Mouse (Mus musculus) hindbrain, embryonic 14.5 days (tissue): Measurements from ENCODE around the gene Nrip1. TPM values are rescaled to one million over a fixed set of nuclear protein-coding genes. Genes with fewer than 3 reads are reported as not detected.

Experiments
- ATAC-seq: fragments of 200-750 bp; cut with Nextera tagmentation; 2 replicates; pipeline ENCODE4 v1.8.0; 2017; ENCODE audit warnings: moderate number of reproducible peaks, mild to moderate bottlenecking, moderate TSS enrichment, moderate library complexity; ENCODE audit not compliant: low FRiP score
- DNase-seq: peaks from one replicate; pipeline ENCODE4 v3.0.0-alpha.2; 2015; ENCODE audit warnings: low spot score
- H3K27ac ChIP-seq: fragments of 300-500 bp; sonication (generic); 2 replicates; pipeline ENCODE4 v1.5.1; 2014; ENCODE audit warnings: mild to moderate bottlenecking, moderate library complexity
- H3K27me3 ChIP-seq: fragments of 300-500 bp; sonication (generic); 2 replicates; pipeline ENCODE4 v1.6.1; 2014; ENCODE audit warnings: mild to moderate bottlenecking, low read length, mixed read lengths; ENCODE audit not compliant: control insufficient read depth, insufficient read depth
- H3K36me3 ChIP-seq: fragments of 300-500 bp; sonication (generic); replicated peaks from 2 replicates; pipeline ENCODE4 v1.6.1; 2014; ENCODE audit not compliant: control insufficient read depth, insufficient read depth
- H3K4me1 ChIP-seq: fragments of 300-500 bp; sonication (generic); replicated peaks from 2 replicates; pipeline ENCODE4 v1.6.1; 2014; ENCODE audit warnings: antibody characterized with exemption, low read length, mixed read lengths; ENCODE audit not compliant: control insufficient read depth, insufficient read depth
- H3K4me2 ChIP-seq: fragments of 300-500 bp; sonication (generic); replicated peaks from 2 replicates; pipeline ENCODE4 v1.6.1; 2014; ENCODE audit warnings: mild to moderate bottlenecking, moderate library complexity
- H3K4me3 ChIP-seq: fragments of 300-500 bp; sonication (generic); replicated peaks from 2 replicates; pipeline ENCODE4 v1.5.1; 2014; ENCODE audit warnings: mild to moderate bottlenecking, low read length
- H3K9ac ChIP-seq: fragments of 300-500 bp; sonication (generic); 2 replicates; pipeline ENCODE4 v1.6.1; 2014
- H3K9me3 ChIP-seq: fragments of 300-500 bp; sonication (generic); 2 replicates; pipeline ENCODE4 v1.6.1; 2016; ENCODE audit warnings: low read length; ENCODE audit not compliant: control insufficient read depth
- WGBS: fragments of 180-500 bp; shearing (Covaris S2); extraction: QIAGEN DNeasy Blood & Tissue Kit; methylation state at CpG from one replicate; pipeline ENCODE4 v1.1.7; 2014; 5-methylcytosine and 5-hydroxymethylcytosine counted together
- polyA plus RNA-seq: library from polyadenylated mRNA; unstranded; fragments of >200 nt; fragmentation: Nextera tagmentation; extraction: Ambion mirVana; gene quantifications from 2 replicates; pipeline ENCODE4 v1.2.1, GENCODE M21; 2014

Gene Nrip1
- polyA plus RNA-seq, 1 experiment from 2014 or later = 30.4 TPM

DNA sequence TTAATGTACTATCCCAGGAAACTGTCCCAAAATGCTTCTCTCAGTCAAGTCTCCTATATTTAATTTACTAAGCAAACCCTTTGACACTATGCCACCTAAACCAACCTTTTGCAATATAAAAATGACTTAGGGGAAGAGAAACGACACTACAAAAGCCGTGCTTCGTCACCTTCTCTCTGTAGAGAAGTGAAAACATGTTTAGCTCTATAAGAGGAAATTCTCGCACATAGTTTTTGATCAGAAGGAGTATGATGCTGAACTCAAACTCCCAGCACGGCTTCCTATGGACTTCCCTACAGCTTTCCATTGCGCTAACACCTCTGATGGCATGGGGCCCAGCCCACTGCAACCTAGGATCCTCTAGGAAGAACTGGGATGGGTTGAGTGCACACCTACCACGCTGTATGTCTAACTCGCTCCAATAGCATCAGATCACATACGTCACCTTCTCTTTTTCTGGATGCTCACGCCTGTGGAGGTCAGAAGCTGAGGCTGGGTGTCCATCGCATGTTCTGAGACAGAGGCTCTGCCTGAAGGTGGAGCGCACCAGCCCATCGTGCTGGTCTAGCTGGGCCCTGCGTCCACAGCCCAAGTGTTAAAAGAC is 17.6 kb downstream of the Nrip1 start:
- Histone ChIP-seq H3K4me2 (no peak overlapping the region), H3K36me3 (no peaks in the 10 kb centered on the region), H3K4me1 (no peaks in the 10 kb centered on the region), H3K4me3 (no peak overlapping the region), H3K27ac (no peak overlapping the region), H3K9ac (no peak overlapping the region), H3K27me3 (no peaks in the 10 kb centered on the region), H3K9me3 (no peaks in the 10 kb centered on the region)
- 95% methylated on average over 14 of the region's 14 CpGs for WGBS
- DNase-seq (no peak), ATAC-seq (no peak)

DNA sequence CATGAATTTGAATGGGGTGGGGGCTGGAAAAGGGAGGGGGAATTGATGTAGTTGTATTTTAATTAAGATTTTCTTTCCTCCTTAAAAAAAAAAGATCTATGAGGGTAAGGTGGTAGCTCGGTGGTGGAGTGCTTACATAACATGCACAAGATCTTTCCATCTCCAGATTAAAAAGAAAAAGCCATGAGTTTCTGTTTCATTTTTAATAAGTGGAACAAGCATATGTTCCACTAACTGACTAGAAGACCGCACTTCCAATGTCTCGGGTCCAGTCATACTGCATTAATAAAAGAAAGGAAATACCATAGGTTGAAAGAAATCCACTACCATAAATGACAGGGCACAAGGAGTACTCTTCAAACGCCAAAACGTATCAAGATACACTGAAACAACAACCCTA is 18.4 kb downstream of the Nrip1 start:
- Histone ChIP-seq H3K36me3 (no peaks in the 10 kb centered on the region), H3K27me3 (no peaks in the 10 kb centered on the region), H3K9ac (no peak overlapping the region), H3K4me1 (no peaks in the 10 kb centered on the region), H3K9me3 (no peaks in the 10 kb centered on the region), H3K4me3 (no peak overlapping the region), H3K4me2 (no peak overlapping the region), H3K27ac (no peak overlapping the region)
- 93% methylated on average over 5 of the region's 5 CpGs for WGBS
- no peak for ATAC-seq
- no peak for DNase-seq

DNA sequence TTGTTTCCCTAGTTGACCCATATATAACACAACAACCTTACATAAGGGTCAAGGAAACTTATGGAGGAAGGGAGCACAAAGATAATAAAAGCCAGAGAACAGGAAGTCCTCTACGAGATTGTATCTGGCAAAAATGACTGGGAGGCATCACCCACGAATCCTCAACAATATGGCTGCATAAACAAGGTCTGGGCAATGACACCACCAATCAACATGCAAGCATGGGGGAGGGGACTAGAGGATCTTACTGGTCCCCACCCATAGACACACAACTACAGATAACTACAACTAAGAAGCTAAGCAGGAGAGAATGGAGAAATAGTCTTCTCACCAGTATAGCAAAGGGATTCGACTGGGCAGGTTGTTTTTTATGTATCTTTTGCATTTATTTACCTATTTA is 18.8 kb downstream of the Nrip1 start:
- Histone ChIP-seq H3K9me3 (no peaks in the 10 kb centered on the region), H3K9ac (no peak overlapping the region), H3K36me3 (no peaks in the 10 kb centered on the region), H3K4me2 (no peak overlapping the region), H3K27ac (no peak overlapping the region), H3K4me1 (no peaks in the 10 kb centered on the region), H3K27me3 (no peaks in the 10 kb centered on the region), H3K4me3 (no peak overlapping the region)
- ATAC-seq (no peak), DNase-seq (no peak)
- 84% methylated on average over 3 of the region's 3 CpGs for WGBS

DNA sequence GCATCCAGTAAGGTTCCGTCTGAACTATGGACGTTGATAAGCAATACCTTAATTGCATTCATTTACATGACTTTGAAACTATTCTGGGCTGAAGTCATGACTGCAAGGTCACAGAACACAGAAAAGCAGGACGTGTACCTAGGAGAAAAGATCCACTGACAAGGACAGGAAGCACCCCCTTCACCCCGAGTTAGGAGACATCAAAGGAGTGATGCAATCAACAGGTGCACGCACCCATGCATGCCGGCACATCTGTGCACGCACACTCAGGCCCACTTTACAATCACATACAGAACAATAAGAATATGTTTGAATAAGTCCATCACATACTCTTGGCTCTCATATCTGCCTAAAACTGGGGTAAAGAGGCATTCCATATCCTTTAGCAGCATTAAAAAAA is 19.3 kb downstream of the Nrip1 start:
- no peaks in the 10 kb centered on the region for H3K4me1 ChIP-seq
- ATAC-seq (no peak), DNase-seq (no peak)
- 84% methylated on average over 7 of the region's 7 CpGs for WGBS
- H3K9ac ChIP-seq = no peak overlapping the region
- H3K27ac ChIP-seq = no peak overlapping the region
- H3K9me3 ChIP-seq = no peaks in the 10 kb centered on the region
- H3K36me3 ChIP-seq = no peaks in the 10 kb centered on the region
- no peaks in the 10 kb centered on the region for H3K27me3 ChIP-seq
- no peak overlapping the region for H3K4me3 ChIP-seq
- H3K4me2 ChIP-seq = no peak overlapping the region

DNA sequence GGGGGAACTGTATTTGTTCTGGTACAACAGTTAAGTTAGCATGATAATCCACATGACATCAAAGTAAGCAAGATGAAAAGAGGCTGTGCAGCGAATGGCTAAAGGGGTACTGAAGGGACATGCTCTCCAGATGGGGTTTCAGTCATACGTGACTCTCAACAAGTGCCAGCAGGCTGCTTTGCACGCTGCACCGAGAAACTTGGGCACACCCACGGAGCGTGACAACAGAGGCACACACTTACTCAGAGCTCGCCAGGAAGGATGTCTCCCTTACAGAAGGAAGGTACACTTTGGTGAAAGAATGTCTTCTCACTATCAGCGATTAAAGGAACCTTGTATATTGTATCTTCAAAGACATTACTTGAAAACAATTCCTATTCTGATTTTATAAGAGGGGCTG is 22.7 kb downstream of the Nrip1 start:
- Histone ChIP-seq H3K36me3 (no peaks in the 10 kb centered on the region), H3K27ac (no peak overlapping the region), H3K4me2 (no peak overlapping the region), H3K27me3 (no peaks in the 10 kb centered on the region), H3K4me3 (no peak overlapping the region), H3K9me3 (no peaks in the 10 kb centered on the region), H3K4me1 (no peaks in the 10 kb centered on the region), H3K9ac (no peak overlapping the region)
- no peak for DNase-seq
- WGBS = 81% methylated on average over 8 of the region's 8 CpGs
- ATAC-seq = no peak

DNA sequence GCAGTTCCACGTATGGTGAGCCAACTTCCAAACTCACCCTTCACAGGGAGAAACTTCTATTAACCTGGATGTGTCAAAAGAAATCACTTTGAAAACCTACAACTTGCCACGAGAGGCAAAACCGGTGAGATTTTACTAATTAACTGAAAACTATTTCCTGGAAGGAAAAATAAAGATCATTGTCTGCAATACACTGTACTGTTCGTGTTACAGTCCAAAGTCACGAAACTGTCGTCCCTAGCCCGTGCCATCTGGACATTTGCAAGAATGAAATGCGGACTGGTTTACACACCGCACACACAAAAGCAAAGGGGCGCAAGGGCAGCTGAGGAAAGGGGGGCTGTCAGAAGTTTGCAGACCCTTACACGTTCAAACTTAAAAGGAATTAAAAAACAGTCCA is 24.6 kb downstream of the Nrip1 start:
- no peaks in the 10 kb centered on the region for H3K4me1 ChIP-seq
- H3K9me3 ChIP-seq = no peaks in the 10 kb centered on the region
- H3K9ac ChIP-seq = no peak overlapping the region
- no peaks in the 10 kb centered on the region for H3K27me3 ChIP-seq
- ATAC-seq (no peak), DNase-seq (no peak)
- H3K36me3 ChIP-seq = no peaks in the 10 kb centered on the region
- no peak overlapping the region for H3K27ac ChIP-seq
- H3K4me3 ChIP-seq = no peak overlapping the region
- WGBS = 76% methylated on average over 11 of the region's 11 CpGs
- H3K4me2 ChIP-seq = no peak overlapping the region

DNA sequence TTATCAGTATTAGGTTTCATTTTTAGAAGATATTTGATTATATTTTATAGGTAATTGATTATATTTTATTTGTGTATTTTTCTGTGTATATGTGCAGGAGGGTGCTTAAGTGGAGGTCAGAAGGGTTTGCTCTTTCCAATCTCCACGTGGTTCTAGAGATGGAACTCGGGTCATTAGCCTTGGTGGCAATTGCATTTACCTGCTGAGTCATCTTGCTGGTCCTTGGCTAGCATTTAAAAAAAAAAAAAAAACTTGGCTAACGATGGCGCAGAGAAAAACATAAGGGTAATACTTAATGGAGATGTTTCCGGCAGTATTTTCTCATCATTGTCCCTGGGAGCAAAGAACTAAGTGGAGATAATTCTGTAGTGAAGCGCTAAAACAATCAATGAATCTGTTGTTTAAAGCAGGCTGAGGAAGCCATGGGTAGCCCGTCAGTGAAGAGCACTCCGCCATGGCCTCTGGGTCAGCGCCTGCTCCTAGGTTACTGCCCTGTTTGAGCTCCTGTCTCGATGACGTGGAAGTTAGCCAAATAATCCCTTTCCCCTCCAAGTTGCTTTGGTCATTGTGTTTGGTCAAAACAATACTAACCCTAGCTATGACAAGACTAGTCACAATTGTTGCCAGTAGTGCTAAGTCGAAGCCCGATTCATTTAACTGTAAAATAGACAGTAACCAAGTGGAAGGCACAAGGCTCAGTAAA is 25.8 kb downstream of the Nrip1 start:
- H3K4me2 ChIP-seq = no peak overlapping the region
- no peaks in the 10 kb centered on the region for H3K27me3 ChIP-seq
- DNase-seq = no peak
- no peak overlapping the region for H3K4me3 ChIP-seq
- H3K9ac ChIP-seq = no peak overlapping the region
- H3K27ac ChIP-seq = no peak overlapping the region
- no peaks in the 10 kb centered on the region for H3K4me1 ChIP-seq
- 69% methylated on average over 13 of the region's 13 CpGs for WGBS
- H3K36me3 ChIP-seq = no peaks in the 10 kb centered on the region
- no peaks in the 10 kb centered on the region for H3K9me3 ChIP-seq
- no peak for ATAC-seq

DNA sequence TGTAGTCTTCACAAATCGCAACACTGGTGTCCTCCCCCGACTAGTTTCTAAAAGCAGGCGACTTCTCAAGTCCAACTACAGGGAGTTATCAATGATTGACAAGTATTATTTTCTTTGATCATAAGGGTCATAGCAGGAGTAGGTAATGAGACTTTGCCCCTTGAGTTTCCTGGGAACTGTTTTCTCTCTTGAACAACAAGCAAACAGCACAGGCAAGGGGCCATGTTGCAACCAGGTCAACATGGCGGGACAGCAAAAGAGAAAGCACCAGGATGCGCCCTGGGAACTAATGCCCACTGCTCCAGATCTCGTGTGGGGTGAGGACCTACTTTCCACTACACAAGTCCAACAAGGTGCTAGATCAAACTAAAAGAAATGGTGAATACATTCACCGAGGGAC is 27.3 kb downstream of the Nrip1 start:
- WGBS = 95% methylated on average over 7 of the region's 7 CpGs
- Histone ChIP-seq H3K27ac (no peak overlapping the region), H3K4me3 (no peak overlapping the region), H3K9me3 (no peaks in the 10 kb centered on the region), H3K4me2 (no peak overlapping the region), H3K36me3 (no peaks in the 10 kb centered on the region), H3K9ac (no peak overlapping the region), H3K4me1 (no peaks in the 10 kb centered on the region), H3K27me3 (no peaks in the 10 kb centered on the region)
- ATAC-seq (no peak), DNase-seq (no peak)

DNA sequence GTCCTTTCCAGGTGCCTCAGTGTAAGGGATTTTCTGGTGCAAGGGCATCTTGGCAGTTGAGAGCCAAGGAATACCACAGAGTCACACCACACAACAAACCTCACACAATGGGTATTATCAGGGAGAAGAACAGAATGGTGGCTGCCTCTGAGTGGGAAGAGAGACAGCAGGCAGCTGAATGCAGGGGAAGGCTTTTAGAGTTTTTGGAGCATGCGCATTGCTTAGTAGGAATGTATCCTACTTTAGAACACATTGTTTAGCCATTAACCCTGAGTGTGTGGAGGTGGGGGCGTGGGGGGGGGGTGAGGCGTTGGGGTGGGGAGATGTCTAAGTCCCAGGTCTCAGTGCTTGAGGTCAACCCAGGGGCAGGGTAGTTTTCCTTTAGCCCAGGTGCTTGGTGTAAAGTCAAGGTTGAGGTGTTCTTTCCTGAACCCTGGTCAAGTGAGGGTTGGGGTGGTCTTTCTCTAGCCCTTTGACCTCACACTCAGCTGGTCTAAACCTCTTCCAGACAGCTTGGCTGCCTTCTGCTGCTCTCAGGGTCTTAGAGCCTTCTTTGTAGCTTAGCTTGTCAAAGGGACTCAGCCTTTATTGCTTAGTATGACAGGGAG is 28.8 kb downstream of the Nrip1 start:
- H3K4me1 ChIP-seq = no peaks in the 10 kb centered on the region
- H3K4me3 ChIP-seq = no peak overlapping the region
- H3K27me3 ChIP-seq = no peaks in the 10 kb centered on the region
- H3K4me2 ChIP-seq = no peak overlapping the region
- H3K27ac ChIP-seq = no peak overlapping the region
- DNase-seq = no peak
- no peaks in the 10 kb centered on the region for H3K36me3 ChIP-seq
- ATAC-seq = no peak
- H3K9me3 ChIP-seq = no peaks in the 10 kb centered on the region
- H3K9ac ChIP-seq = no peak overlapping the region
- 77% methylated on average over 3 of the region's 3 CpGs for WGBS
